Mouse (Mus musculus) embryonic facial prominence, embryonic 13.5 days (tissue): ENCODE measurements around the gene Prr22. TPM values are rescaled to one million over a fixed set of nuclear protein-coding genes. Genes with fewer than 3 reads are reported as not detected.
A peak's percentile ranks its signal among the peaks of the same experiment; 100 is the strongest.

Experiments used
- ATAC-seq: fragments of 200-750 bp; cut with Nextera tagmentation; 2 replicates; pipeline ENCODE4 v1.8.0; 2017; ENCODE audit warnings: low read depth; ENCODE audit not compliant: insufficient number of reproducible peaks, insufficient read depth, low FRiP score, low TSS enrichment
- H3K27ac ChIP-seq: fragments of 300-500 bp; sonication (generic); 2 replicates; pipeline ENCODE4 v1.5.1; 2015; ENCODE audit warnings: moderate library complexity, mild to moderate bottlenecking, inconsistent platforms
- H3K27me3 ChIP-seq: fragments of 300-500 bp; sonication (generic); 2 replicates; pipeline ENCODE4 v1.6.1; 2015; ENCODE audit warnings: mild to moderate bottlenecking, inconsistent platforms
- H3K36me3 ChIP-seq: fragments of 300-500 bp; sonication (generic); 2 replicates; pipeline ENCODE4 v1.6.1; 2015; ENCODE audit warnings: mild to moderate bottlenecking, inconsistent platforms
- H3K4me1 ChIP-seq: fragments of 300-500 bp; sonication (generic); 2 replicates; pipeline ENCODE4 v1.6.1; 2015; ENCODE audit warnings: inconsistent platforms
- H3K4me2 ChIP-seq: fragments of 300-500 bp; sonication (generic); 2 replicates; pipeline ENCODE4 v1.6.1; 2015; ENCODE audit warnings: moderate library complexity, mild to moderate bottlenecking, inconsistent platforms
- H3K4me3 ChIP-seq: fragments of 300-500 bp; sonication (generic); 2 replicates; pipeline ENCODE4 v1.5.1; 2015; ENCODE audit warnings: mild to moderate bottlenecking, inconsistent platforms
- H3K9ac ChIP-seq: fragments of 300-500 bp; sonication (generic); 2 replicates; pipeline ENCODE4 v1.6.1; 2015; ENCODE audit warnings: mild to moderate bottlenecking, inconsistent platforms
- H3K9me3 ChIP-seq: fragments of 300-500 bp; sonication (generic); 2 replicates; pipeline ENCODE4 v1.6.1; 2016; ENCODE audit warnings: inconsistent platforms
- WGBS: fragments of 180-500 bp; shearing (Covaris S2); methylation state at CpG from one replicate; pipeline ENCODE4 v1.1.7; 2015; ENCODE audit warnings: mixed read lengths; 5-methylcytosine and 5-hydroxymethylcytosine counted together
- polyA plus RNA-seq: library from polyadenylated mRNA; unstranded; fragments of >200 nt; fragmentation: Nextera tagmentation; extraction: Ambion mirVana; gene quantifications from 2 replicates; pipeline ENCODE4 v1.2.1, GENCODE M21; 2015

Prr22 gene
- polyA plus RNA-seq, 1 experiment from 2014 or later: 1.7 TPM

DNA sequence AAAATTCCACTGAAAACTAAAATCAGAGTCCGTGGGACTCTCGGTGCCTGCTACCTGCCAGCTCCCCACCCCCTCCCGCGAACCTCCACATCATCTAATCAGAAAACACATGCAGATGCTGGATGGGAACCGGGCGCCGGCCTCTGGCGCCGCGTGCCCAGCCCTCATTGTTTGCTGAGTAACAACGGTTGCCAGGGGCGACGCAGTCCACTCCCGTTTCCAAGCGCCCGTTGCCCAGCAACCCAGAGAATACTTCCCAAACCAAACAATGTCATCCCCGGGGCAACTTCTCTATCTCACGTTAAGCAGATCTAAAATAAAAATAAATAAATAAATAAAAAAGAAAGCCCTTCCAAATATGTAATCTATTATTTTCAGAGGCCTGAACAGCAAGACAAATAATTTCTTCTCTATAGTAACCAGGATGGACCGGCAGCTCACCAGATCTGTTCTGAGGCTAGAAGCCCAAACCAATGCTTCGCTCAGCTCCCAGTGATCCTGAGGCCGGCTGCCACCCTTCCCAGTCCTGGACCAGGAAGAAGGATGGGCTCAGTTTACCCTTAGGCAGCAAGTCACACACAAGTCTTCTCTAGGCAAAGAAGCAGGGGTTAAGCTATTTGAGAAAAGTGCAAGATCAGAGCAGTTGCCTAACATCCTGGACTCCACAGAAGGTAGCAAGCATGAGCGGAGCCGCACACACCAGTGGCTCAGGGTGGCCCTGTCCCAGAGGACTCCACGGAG, 44.4 kb downstream of the Prr22 start:
- Histone ChIP-seq H3K36me3 (no peaks in the 10 kb centered on the region), H3K4me2 (no peak overlapping the region), H3K4me1 (peaks cover 20% of the 10 kb centered on the region), H3K9ac (no peak overlapping the region), H3K27ac (no peak overlapping the region), H3K9me3 (no peaks in the 10 kb centered on the region), H3K27me3 (no peaks in the 10 kb centered on the region), H3K4me3 (no peak overlapping the region)
- no peak for ATAC-seq
- WGBS: 14% methylated on average over 24 of the region's 24 CpGs

DNA sequence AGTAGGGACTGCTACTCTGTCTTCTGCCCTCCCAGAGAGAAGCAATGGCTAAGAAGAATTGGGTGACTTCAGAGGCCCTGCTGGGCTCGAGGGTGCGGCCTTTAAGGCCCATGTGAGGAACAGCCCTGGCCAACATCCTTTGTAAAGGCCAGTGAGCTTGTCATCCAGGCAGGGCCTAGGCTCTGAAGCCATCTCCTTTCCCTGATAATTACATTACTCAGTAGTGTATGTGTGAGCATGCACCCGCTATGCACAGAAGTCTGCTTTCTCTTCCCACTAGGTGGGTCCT, 45.0 kb downstream of the Prr22 start:
- H3K4me2 ChIP-seq: no peak overlapping the region
- WGBS: 74% methylated on average over 3 of the region's 3 CpGs
- H3K9me3 ChIP-seq: no peaks in the 10 kb centered on the region
- H3K4me1 ChIP-seq: peaks cover 22% of the 10 kb centered on the region
- H3K36me3 ChIP-seq: no peaks in the 10 kb centered on the region
- H3K27me3 ChIP-seq: no peaks in the 10 kb centered on the region
- no peak for ATAC-seq
- H3K9ac ChIP-seq: no peak overlapping the region
- H3K27ac ChIP-seq: no peak overlapping the region
- no peak overlapping the region for H3K4me3 ChIP-seq

GRCm38 (mm10) chr17:56818067-56818636, 48.1 kb downstream of the Prr22 start:
- WGBS: 27% methylated on average over 11 of the region's 11 CpGs
- Histone ChIP-seq H3K36me3 (no peaks in the 10 kb centered on the region), H3K4me1 (peaks cover 13% of the 10 kb centered on the region), H3K4me3 (no peak overlapping the region), H3K9ac (no peak overlapping the region), H3K27me3 (no peaks in the 10 kb centered on the region), H3K9me3 (no peaks in the 10 kb centered on the region), H3K4me2 (no peak overlapping the region), H3K27ac (no peak overlapping the region)
- ATAC-seq: no peak

DNA sequence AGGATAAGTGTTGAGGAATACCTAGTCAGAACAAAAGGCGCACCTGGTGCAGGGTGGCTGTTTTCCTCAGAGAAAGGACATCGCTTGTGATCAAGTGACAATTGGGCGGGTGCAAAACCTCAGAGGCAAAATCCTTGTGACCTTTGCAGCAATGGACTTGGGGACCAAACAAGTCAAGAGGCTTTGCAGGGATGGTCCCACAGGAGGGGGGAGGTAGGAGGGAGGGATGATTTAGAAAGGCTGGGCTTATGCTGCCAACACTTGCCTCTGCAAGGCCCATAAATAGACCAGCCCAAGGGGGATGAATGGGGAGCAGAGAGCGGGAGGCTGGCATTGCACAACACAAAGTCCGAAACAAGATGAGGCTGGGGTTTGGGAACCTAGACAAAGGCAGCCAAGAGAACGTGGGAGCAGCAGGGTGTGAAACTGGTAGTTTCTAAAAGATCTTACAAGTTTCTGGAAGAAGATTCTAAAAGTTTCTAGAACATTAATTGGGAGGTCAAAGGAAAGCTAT, 49.0 kb downstream of the Prr22 start:
- no peaks in the 10 kb centered on the region for H3K9me3 ChIP-seq
- ATAC-seq: no peak
- H3K4me1 ChIP-seq: peaks cover 13% of the 10 kb centered on the region
- no peak overlapping the region for H3K4me3 ChIP-seq
- H3K4me2 ChIP-seq: no peak overlapping the region
- H3K9ac ChIP-seq: no peak overlapping the region
- WGBS: 74% methylated on average over 6 of the region's 6 CpGs
- H3K27me3 ChIP-seq: no peaks in the 10 kb centered on the region
- H3K36me3 ChIP-seq: no peaks in the 10 kb centered on the region
- H3K27ac ChIP-seq: no peak overlapping the region

- 71% methylated on average over 8 of the region's 8 CpGs for WGBS
- Histone ChIP-seq H3K4me2 (no peak overlapping the region), H3K36me3 (no peaks in the 10 kb centered on the region), H3K27ac (no peak overlapping the region; the same call in 1 of the 2 replicates), H3K4me3 (no peak overlapping the region), H3K9ac (no peak overlapping the region), H3K9me3 (no peaks in the 10 kb centered on the region), H3K27me3 (no peaks in the 10 kb centered on the region), H3K4me1 (peaks cover 8% of the 10 kb centered on the region)
- peak; percentile 57 for ATAC-seq
Measured at GRCm38 (mm10) chr17:56819694-56820111, 49.7 kb downstream of the Prr22 start.

Other genes starting within 250 kb of the Prr22 start
- 3.9 and 5.4 TPM in 2 replicates for gene Gm20219, start 215.9 kb upstream of the Prr22 start, polyA plus RNA-seq
- gene Safb2, start 185.7 kb upstream of the Prr22 start, polyA plus RNA-seq: 97.6 and 103 TPM in 2 replicates
- 119 and 132 TPM in 2 replicates for gene Safb, start 185.4 kb upstream of the Prr22 start, polyA plus RNA-seq
- 254 and 258 TPM in 2 replicates for gene 2410015M20Rik, start 160.5 kb upstream of the Prr22 start, polyA plus RNA-seq
- gene Rpl36, start 156.8 kb upstream of the Prr22 start, polyA plus RNA-seq: 1,916 and 1,978 TPM in 2 replicates
- gene Lonp1, start 143.4 kb upstream of the Prr22 start, polyA plus RNA-seq: 50.9 and 53.7 TPM in 2 replicates
- gene Catsperd, start 142.1 kb upstream of the Prr22 start, polyA plus RNA-seq: 0.66 and 0.94 TPM in 2 replicates
- 98.4 and 105 TPM in 2 replicates for gene Ranbp3, start 97.0 kb upstream of the Prr22 start, polyA plus RNA-seq
- 397 and 420 TPM in 2 replicates for gene Ndufa11, start 52.5 kb upstream of the Prr22 start, polyA plus RNA-seq
- gene Vmac, start 52.2 kb upstream of the Prr22 start, polyA plus RNA-seq: 19.2 and 24.6 TPM in 2 replicates
- gene Nrtn, start 12.7 kb upstream of the Prr22 start, polyA plus RNA-seq: 17.7 and 18.4 TPM in 2 replicates
- 40.5 and 46.5 TPM in 2 replicates for gene Dus3l, start 5.5 kb upstream of the Prr22 start, polyA plus RNA-seq
- 4.5 and 5.2 TPM in 2 replicates for gene Rfx2, start 60.8 kb downstream of the Prr22 start, polyA plus RNA-seq
- not detected in 2 replicates for gene Acsbg2, start 104.2 kb downstream of the Prr22 start, polyA plus RNA-seq
- 0.34 and 0.42 TPM in 2 replicates for gene 1700061G19Rik, start 105.2 kb downstream of the Prr22 start, polyA plus RNA-seq
- gene Mllt1, start 165.2 kb downstream of the Prr22 start, polyA plus RNA-seq: 65.4 and 71.0 TPM in 2 replicates
- gene Acer1, start 211.9 kb downstream of the Prr22 start, polyA plus RNA-seq: 0.17 and 0.25 TPM in 2 replicates
- gene Clpp, start 220.1 kb downstream of the Prr22 start, polyA plus RNA-seq: 149 and 160 TPM in 2 replicates
- gene Alkbh7, start 227.1 kb downstream of the Prr22 start, polyA plus RNA-seq: 36.2 and 42.0 TPM in 2 replicates
- gene Pspn, start 229.8 kb downstream of the Prr22 start, polyA plus RNA-seq: 0.87 TPM in 1 of 2 replicates, not detected in the other
- 65.5 and 71.3 TPM in 2 replicates for gene Gtf2f1, start 241.0 kb downstream of the Prr22 start, polyA plus RNA-seq
- 0.24 and 0.59 TPM in 2 replicates for gene Gm17949, start 241.2 kb downstream of the Prr22 start, polyA plus RNA-seq